Mouse (Mus musculus): ENCODE results near the gene Ush1g. TPM values are rescaled to one million over a fixed set of nuclear protein-coding genes. Genes with fewer than 3 reads are reported as not detected.

The Ush1g gene
- polyA plus RNA-seq, 1 experiment, result 0.11 TPM

DNA sequence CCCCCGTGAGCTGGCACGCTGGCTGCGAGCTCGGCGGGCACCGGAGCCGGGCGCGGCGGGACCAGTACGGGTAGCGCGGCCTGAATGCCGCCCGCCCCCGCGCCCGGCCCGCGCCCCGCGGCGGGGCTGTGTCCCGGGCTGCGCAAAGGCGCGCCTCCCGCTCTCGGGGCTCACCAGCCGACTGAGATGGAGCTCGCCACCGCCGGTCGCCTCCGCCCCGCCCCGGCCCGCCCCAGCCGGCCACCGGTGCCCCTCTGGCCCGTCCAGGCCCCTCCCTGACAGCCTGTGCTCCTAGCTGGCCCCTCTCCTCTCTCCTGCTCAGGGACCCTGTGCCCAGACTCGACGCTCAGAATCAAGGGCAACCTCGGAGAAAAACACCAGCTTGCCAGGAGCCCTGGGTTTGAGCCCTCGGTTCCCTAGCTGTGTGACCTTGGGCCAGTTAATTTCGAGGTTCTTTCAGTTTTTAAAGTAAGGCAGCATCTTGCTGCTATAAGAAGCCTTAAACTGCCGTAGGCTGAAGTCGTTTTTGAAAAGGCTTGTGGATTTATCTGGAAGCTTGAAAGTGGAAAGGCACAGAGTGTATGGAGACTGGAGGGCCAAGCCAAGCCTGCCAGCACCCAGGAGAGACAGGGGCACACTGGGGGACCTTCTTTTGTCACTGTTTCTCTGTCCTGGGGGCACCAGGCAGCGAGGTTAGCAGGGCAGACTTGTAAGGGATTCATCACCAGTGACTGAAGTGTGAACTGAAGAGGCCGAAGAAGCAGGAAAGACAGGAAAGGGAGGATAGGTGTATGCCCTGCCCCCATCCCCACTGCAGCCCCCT lies 54.6 kb downstream of the Ush1g start, which contains the start of gene Grin2c:
Gene Grin2c, minus strand, starts transcription at position 183 of the 823 bp plus-strand sequence.
- DNase-seq (ENCODE audit: low read depth), result no peak
- TF ChIP-seq POLR2A (IDR thresholded peaks at IDR 0.05; ENCODE audit: borderline replicate concordance, extremely low read depth, insufficient read depth, insufficient read length, poor library complexity, severe bottlenecking) (no peak), CTCF (IDR thresholded peaks at IDR 0.05; ENCODE audit: borderline replicate concordance, extremely low read depth, insufficient read depth, insufficient read length) (no peak)

GRCm38 (mm10) chr11:115266400-115266778 lies 55.5 kb downstream of the Ush1g start:
- DNase-seq (ENCODE audit: low read depth), result no peak
- TF ChIP-seq POLR2A (IDR thresholded peaks at IDR 0.05; ENCODE audit: borderline replicate concordance, extremely low read depth, insufficient read depth, insufficient read length, poor library complexity, severe bottlenecking) (no peak), CTCF (IDR thresholded peaks at IDR 0.05; ENCODE audit: borderline replicate concordance, extremely low read depth, insufficient read depth, insufficient read length) (no peak)

DNA sequence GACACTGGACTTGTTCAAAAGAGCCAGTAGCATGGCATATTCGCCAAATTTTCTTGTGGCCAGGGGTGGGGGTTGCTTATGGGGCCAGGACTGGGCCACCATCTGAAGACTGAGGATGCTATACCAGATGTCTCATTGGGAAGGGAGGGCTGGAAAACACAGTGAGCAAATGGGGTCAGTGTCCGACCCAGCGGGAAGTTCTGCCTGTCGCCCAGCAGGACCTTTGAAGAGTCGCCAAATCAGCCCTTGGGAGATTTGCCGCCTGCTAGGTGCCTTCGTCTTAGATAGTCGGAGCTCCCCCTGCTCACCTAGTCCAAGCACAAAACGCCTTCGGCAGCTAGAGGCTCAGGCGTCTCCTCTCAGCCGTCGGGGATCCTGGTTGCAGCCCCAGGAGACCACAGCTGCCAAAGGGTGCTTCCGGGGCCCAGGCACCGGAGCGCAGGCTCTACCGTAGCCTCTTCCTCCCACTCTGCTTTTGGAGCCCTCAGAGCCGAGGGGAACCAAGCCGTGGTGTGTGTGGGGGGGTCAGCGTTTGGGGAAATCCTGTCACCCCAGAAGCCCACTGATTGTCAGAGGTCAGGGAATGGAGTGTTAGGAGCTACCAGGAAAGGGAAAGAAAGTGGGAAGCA lies 56.0 kb downstream of the Ush1g start:
- no peak for TF ChIP-seq CTCF (IDR thresholded peaks at IDR 0.05; ENCODE audit: borderline replicate concordance, extremely low read depth, insufficient read depth, insufficient read length)
- no peak for TF ChIP-seq POLR2A (IDR thresholded peaks at IDR 0.05; ENCODE audit: borderline replicate concordance, extremely low read depth, insufficient read depth, insufficient read length, poor library complexity, severe bottlenecking)
- DNase-seq (ENCODE audit: low read depth), result no peak

Other genes with a start within 250 kb of the Ush1g start
- 0.83 and 0.89 TPM in 2 replicates for gene Rab37, start 230.6 kb downstream of the Ush1g start, polyA plus RNA-seq (2012; rRNA removed)
- 0.10 and 0.15 TPM in 2 replicates for gene Cd300lf, start 188.0 kb downstream of the Ush1g start, polyA plus RNA-seq (2012; rRNA removed)
- gene Slc9a3r1, start 158.7 kb downstream of the Ush1g start, polyA plus RNA-seq (2012; rRNA removed), result 31.6 and 40.5 TPM in 2 replicates
- 7.1 and 10.7 TPM in 2 replicates for gene Tmem104, start 134.6 kb downstream of the Ush1g start, polyA plus RNA-seq (2012; rRNA removed)
- 16.0 and 16.9 TPM in 2 replicates for gene Nat9, start 134.2 kb downstream of the Ush1g start, polyA plus RNA-seq (2012; rRNA removed)
- 0.89 and 1.2 TPM in 2 replicates for gene Grin2c, start 54.8 kb downstream of the Ush1g start, polyA plus RNA-seq (2012; rRNA removed)
- 26.1 and 32.4 TPM in 2 replicates for gene Fdxr, start 45.0 kb downstream of the Ush1g start, polyA plus RNA-seq (2012; rRNA removed)
- gene Fads6, start 24.4 kb downstream of the Ush1g start, polyA plus RNA-seq (2012; rRNA removed), result 1.6 and 2.4 TPM in 2 replicates
- gene Otop2, start 14.9 kb downstream of the Ush1g start, polyA plus RNA-seq (2012; rRNA removed), result 0.13 and 0.15 TPM in 2 replicates
- 0.29 and 0.64 TPM in 2 replicates for gene Otop3, start 12.7 kb upstream of the Ush1g start, polyA plus RNA-seq (2012; rRNA removed)
- 61.7 and 64.8 TPM in 2 replicates for gene Hid1, start 45.7 kb upstream of the Ush1g start, polyA plus RNA-seq (2012; rRNA removed)
- 39.1 and 50.8 TPM in 2 replicates for gene Cdr2l, start 59.9 kb upstream of the Ush1g start, polyA plus RNA-seq (2012; rRNA removed)
- gene Mrpl58, start 81.7 kb upstream of the Ush1g start, polyA plus RNA-seq (2012; rRNA removed), result 115 and 126 TPM in 2 replicates
- gene Atp5h, start 97.9 kb upstream of the Ush1g start, polyA plus RNA-seq (2012; rRNA removed), result 399 and 402 TPM in 2 replicates
- gene Kctd2, start 98.1 kb upstream of the Ush1g start, polyA plus RNA-seq (2012; rRNA removed), result 45.9 and 46.8 TPM in 2 replicates
- 0.04 and 0.12 TPM in 2 replicates for gene Trim80, start 118.5 kb upstream of the Ush1g start, polyA plus RNA-seq (2012; rRNA removed)
- not detected in 2 replicates for gene Slc16a5, start 140.4 kb upstream of the Ush1g start, polyA plus RNA-seq (2012; rRNA removed)
- gene Armc7, start 153.6 kb upstream of the Ush1g start, polyA plus RNA-seq (2012; rRNA removed), result 12.4 and 15.1 TPM in 2 replicates
- gene Nt5c, start 169.8 kb upstream of the Ush1g start, polyA plus RNA-seq (2012; rRNA removed), result 67.9 and 84.3 TPM in 2 replicates
- gene Jpt1, start 192.3 kb upstream of the Ush1g start, polyA plus RNA-seq (2012; rRNA removed), result 1,229 and 1,645 TPM in 2 replicates
- 702 and 773 TPM in 2 replicates for gene Sumo2, start 214.2 kb upstream of the Ush1g start, polyA plus RNA-seq (2012; rRNA removed)
- 105 and 168 TPM in 2 replicates for gene Nup85, start 242.4 kb upstream of the Ush1g start, polyA plus RNA-seq (2012; rRNA removed)